Mouse (Mus musculus) limb, embryonic 15.5 days (tissue): ENCODE results near the gene Krt19. TPM values are rescaled to one million over a fixed set of nuclear protein-coding genes. Genes with fewer than 3 reads are reported as not detected.

ENCODE experiments used
- ATAC-seq: fragments of 200-750 bp; cut with Nextera tagmentation; 2 replicates; pipeline ENCODE4 v1.8.0; 2017; ENCODE audit warnings: low read depth, moderate TSS enrichment; ENCODE audit not compliant: insufficient number of reproducible peaks, low FRiP score, low TSS enrichment
- H3K27ac ChIP-seq: fragments of 300-500 bp; sonication (generic); 2 replicates; pipeline ENCODE4 v1.5.1; 2015; ENCODE audit warnings: moderate library complexity, mild to moderate bottlenecking, inconsistent platforms
- H3K27me3 ChIP-seq: fragments of 300-500 bp; sonication (generic); 2 replicates; pipeline ENCODE4 v1.6.1; 2015; ENCODE audit warnings: inconsistent platforms
- H3K36me3 ChIP-seq: fragments of 300-500 bp; sonication (generic); 2 replicates; pipeline ENCODE4 v1.6.1; 2015; ENCODE audit warnings: inconsistent platforms
- H3K4me1 ChIP-seq: fragments of 300-500 bp; sonication (generic); 2 replicates; pipeline ENCODE4 v1.6.1; 2015; ENCODE audit warnings: inconsistent platforms
- H3K4me2 ChIP-seq: fragments of 300-500 bp; sonication (generic); 2 replicates; pipeline ENCODE4 v1.6.1; 2015; ENCODE audit warnings: mild to moderate bottlenecking, inconsistent platforms
- H3K4me3 ChIP-seq: fragments of 300-500 bp; sonication (generic); 2 replicates; pipeline ENCODE4 v1.5.1; 2015; ENCODE audit warnings: mild to moderate bottlenecking, inconsistent platforms
- H3K9ac ChIP-seq: fragments of 300-500 bp; sonication (generic); 2 replicates; pipeline ENCODE4 v1.6.1; 2015; ENCODE audit warnings: inconsistent platforms
- H3K9me3 ChIP-seq: fragments of 300-500 bp; sonication (generic); 2 replicates; pipeline ENCODE4 v1.6.1; 2016; ENCODE audit warnings: inconsistent platforms
- WGBS: fragments of 180-500 bp; shearing (Covaris S2); methylation state at CpG from one replicate; pipeline ENCODE4 v1.1.7; 2015; 5-methylcytosine and 5-hydroxymethylcytosine counted together
- polyA plus RNA-seq: library from polyadenylated mRNA; unstranded; fragments of >200 nt; fragmentation: Nextera tagmentation; extraction: Ambion mirVana; gene quantifications from 2 replicates; pipeline ENCODE4 v1.2.1, GENCODE M21; 2015

Krt19 gene
- polyA plus RNA-seq = 417 and 437 TPM in 2 replicates

- ATAC-seq = no peak
- H3K27ac ChIP-seq = no peak within 1 kb of the TSS
- peaks cover 18% of the 10 kb centered on the region for H3K4me1 ChIP-seq
- no peak within 1 kb of the TSS for H3K4me2 ChIP-seq
- 54% methylated on average over 9 of the region's 9 CpGs for WGBS
- no peak within 1 kb of the TSS for H3K4me3 ChIP-seq
- no peaks in the 10 kb centered on the region for H3K36me3 ChIP-seq
- no peaks in the 10 kb centered on the region for H3K9me3 ChIP-seq
- H3K9ac ChIP-seq = no peak within 1 kb of the TSS
- H3K27me3 ChIP-seq = peaks cover 30% of the 10 kb centered on the region
Measured at GRCm38 (mm10) chr11:100148615-100149330, at the start of gene Krt19. Krt19 (minus strand) TSS chr11:100148665.

GRCm38 (mm10) chr11:100192992-100193391 lies 44.5 kb upstream of the Krt19 start, which contains the start of gene Krt9:
Krt9 (minus strand) TSS chr11:100193246.
- no peak for ATAC-seq
- 39% methylated on average over 9 of the region's 9 CpGs for WGBS
- no peaks in the 10 kb centered on the region for H3K36me3 ChIP-seq
- H3K4me1 ChIP-seq = no peaks in the 10 kb centered on the region
- H3K27ac ChIP-seq = no peak within 1 kb of the TSS
- no peaks in the 10 kb centered on the region for H3K9me3 ChIP-seq
- H3K9ac ChIP-seq = no peak within 1 kb of the TSS
- no peak within 1 kb of the TSS for H3K4me3 ChIP-seq
- no peak within 1 kb of the TSS for H3K4me2 ChIP-seq
- 0 out of 2 replicates have a peak, but pooled peaks cover 8% of the 10 kb centered on the region for H3K27me3 ChIP-seq

GRCm38 (mm10) chr11:100191820-100192219 lies 43.4 kb upstream of the Krt19 start:
- Histone ChIP-seq H3K4me2 (no peak overlapping the region), H3K36me3 (no peaks in the 10 kb centered on the region), H3K27ac (no peak overlapping the region), H3K9ac (no peak overlapping the region), H3K4me1 (no peaks in the 10 kb centered on the region), H3K27me3 (0 out of 2 replicates have a peak, but pooled peaks cover 8% of the 10 kb centered on the region), H3K9me3 (no peaks in the 10 kb centered on the region), H3K4me3 (no peak overlapping the region)
- ATAC-seq = no peak
- WGBS = 89% methylated on average over 3 of the region's 3 CpGs

- no peak for ATAC-seq
- Histone ChIP-seq H3K27ac (no peak overlapping the region), H3K36me3 (no peaks in the 10 kb centered on the region), H3K4me1 (no peaks in the 10 kb centered on the region), H3K9me3 (no peaks in the 10 kb centered on the region), H3K9ac (no peak overlapping the region), H3K4me3 (no peak overlapping the region), H3K4me2 (no peak overlapping the region), H3K27me3 (no peaks in the 10 kb centered on the region)
- 82% methylated on average over 8 of the region's 8 CpGs for WGBS
Measured at GRCm38 (mm10) chr11:100186736-100187135, 38.3 kb upstream of the Krt19 start.

- no peaks in the 10 kb centered on the region for H3K27me3 ChIP-seq
- H3K4me3 ChIP-seq = no peak overlapping the region
- H3K4me1 ChIP-seq = no peaks in the 10 kb centered on the region
- no peaks in the 10 kb centered on the region for H3K36me3 ChIP-seq
- WGBS = 67% methylated on average over 7 of the region's 7 CpGs
- H3K4me2 ChIP-seq = no peak overlapping the region
- no peak overlapping the region for H3K27ac ChIP-seq
- H3K9me3 ChIP-seq = no peaks in the 10 kb centered on the region
- H3K9ac ChIP-seq = no peak overlapping the region
- no peak for ATAC-seq
Measured at GRCm38 (mm10) chr11:100181725-100182124, 33.3 kb upstream of the Krt19 start.

- Histone ChIP-seq H3K4me3 (no peak overlapping the region), H3K9me3 (no peaks in the 10 kb centered on the region), H3K4me1 (no peaks in the 10 kb centered on the region), H3K4me2 (no peak overlapping the region), H3K27ac (no peak overlapping the region), H3K9ac (no peak overlapping the region), H3K27me3 (no peaks in the 10 kb centered on the region), H3K36me3 (no peaks in the 10 kb centered on the region)
- 72% methylated on average over 3 of the region's 3 CpGs for WGBS
- ATAC-seq = no peak
Measured at GRCm38 (mm10) chr11:100179260-100179659, 30.8 kb upstream of the Krt19 start.

GRCm38 (mm10) chr11:100178307-100178706 lies 29.8 kb upstream of the Krt19 start:
- H3K4me2 ChIP-seq = no peak overlapping the region
- H3K4me3 ChIP-seq = no peak overlapping the region
- no peaks in the 10 kb centered on the region for H3K27me3 ChIP-seq
- H3K27ac ChIP-seq = no peak overlapping the region
- H3K4me1 ChIP-seq = no peaks in the 10 kb centered on the region
- H3K36me3 ChIP-seq = no peaks in the 10 kb centered on the region
- no peak overlapping the region for H3K9ac ChIP-seq
- 83% methylated on average over 5 of the region's 5 CpGs for WGBS
- no peak for ATAC-seq
- no peaks in the 10 kb centered on the region for H3K9me3 ChIP-seq

- H3K27ac ChIP-seq = no peak overlapping the region
- H3K4me3 ChIP-seq = no peak overlapping the region
- no peak overlapping the region for H3K9ac ChIP-seq
- 36% methylated on average over 9 of the region's 9 CpGs for WGBS
- no peak overlapping the region for H3K4me2 ChIP-seq
- no peaks in the 10 kb centered on the region for H3K36me3 ChIP-seq
- no peak for ATAC-seq
- no peaks in the 10 kb centered on the region for H3K4me1 ChIP-seq
- no peaks in the 10 kb centered on the region for H3K27me3 ChIP-seq
- no peaks in the 10 kb centered on the region for H3K9me3 ChIP-seq
Measured at GRCm38 (mm10) chr11:100176791-100177190, 28.3 kb upstream of the Krt19 start.

GRCm38 (mm10) chr11:100168765-100169762 lies 20.6 kb upstream of the Krt19 start:
- WGBS = 30% methylated on average over 14 of the region's 14 CpGs
- Histone ChIP-seq H3K27me3 (no peaks in the 10 kb centered on the region), H3K4me3 (no peak overlapping the region), H3K9ac (no peak overlapping the region), H3K4me2 (no peak overlapping the region), H3K36me3 (no peaks in the 10 kb centered on the region), H3K9me3 (no peaks in the 10 kb centered on the region), H3K4me1 (peaks cover 12% of the 10 kb centered on the region), H3K27ac (no peak overlapping the region)
- ATAC-seq = no peak

- no peak for ATAC-seq
- WGBS = 65% methylated on average over 8 of the region's 8 CpGs
Measured at GRCm38 (mm10) chr11:100168071-100168470, 19.6 kb upstream of the Krt19 start.

GRCm38 (mm10) chr11:100164392-100164791 lies 15.9 kb upstream of the Krt19 start:
- no peaks in the 10 kb centered on the region for H3K27me3 ChIP-seq
- H3K36me3 ChIP-seq = no peaks in the 10 kb centered on the region
- ATAC-seq = no peak
- H3K27ac ChIP-seq = no peak overlapping the region
- H3K4me1 ChIP-seq = peaks cover 12% of the 10 kb centered on the region
- no peak overlapping the region for H3K4me3 ChIP-seq
- H3K9me3 ChIP-seq = no peaks in the 10 kb centered on the region
- H3K9ac ChIP-seq = no peak overlapping the region
- 40% methylated on average over 7 of the region's 7 CpGs for WGBS
- no peak overlapping the region for H3K4me2 ChIP-seq

More at GRCm38 (mm10) chr11:100168071-100168470, 19.6 kb upstream of the Krt19 start:
- Histone ChIP-seq H3K27me3 (no peaks in the 10 kb centered on the region), H3K4me2 (no peak overlapping the region), H3K27ac (no peak overlapping the region), H3K4me1 (peaks cover 12% of the 10 kb centered on the region), H3K36me3 (no peaks in the 10 kb centered on the region), H3K4me3 (no peak overlapping the region), H3K9me3 (no peaks in the 10 kb centered on the region), H3K9ac (no peak overlapping the region)
